Mouse (Mus musculus) neural tube, embryonic 14.5 days (tissue): ENCODE data around the gene Tpra1. TPM values are rescaled to one million over a fixed set of nuclear protein-coding genes. Genes with fewer than 3 reads are reported as not detected.

Experiments
- ATAC-seq: fragments of 200-750 bp; cut with Nextera tagmentation; 2 replicates; pipeline ENCODE4 v1.8.0; 2017; ENCODE audit warnings: low read depth, mild to moderate bottlenecking, moderate TSS enrichment, moderate library complexity
- H3K27ac ChIP-seq: fragments of 300-500 bp; sonication (generic); 2 replicates; pipeline ENCODE4 v1.5.1; 2014; ENCODE audit warnings: low read depth, mild to moderate bottlenecking, control low read depth, low read length, moderate library complexity, mixed read lengths
- H3K27me3 ChIP-seq: fragments of 300-500 bp; sonication (generic); 2 replicates; pipeline ENCODE4 v1.6.1; 2014; ENCODE audit warnings: low read length; ENCODE audit not compliant: control insufficient read depth, insufficient read depth
- H3K36me3 ChIP-seq: fragments of 300-500 bp; sonication (generic); 2 replicates; pipeline ENCODE4 v1.6.1; 2014; ENCODE audit warnings: low read length, mixed read lengths; ENCODE audit not compliant: control insufficient read depth, insufficient read depth
- H3K4me1 ChIP-seq: fragments of 300-500 bp; sonication (generic); 2 replicates; pipeline ENCODE4 v1.6.1; 2014; ENCODE audit warnings: low read length; ENCODE audit not compliant: control insufficient read depth, insufficient read depth
- H3K4me2 ChIP-seq: fragments of 300-500 bp; sonication (generic); 2 replicates; pipeline ENCODE4 v1.6.1; 2014; ENCODE audit warnings: mild to moderate bottlenecking, low read depth, low read length, control low read depth
- H3K4me3 ChIP-seq: fragments of 300-500 bp; sonication (generic); 2 replicates; pipeline ENCODE4 v1.5.1; 2014; ENCODE audit warnings: low read depth, low read length, control low read depth, mixed read lengths
- H3K9ac ChIP-seq: fragments of 300-500 bp; sonication (generic); replicated peaks from 2 replicates; pipeline ENCODE4 v1.6.1; 2014; ENCODE audit warnings: low read depth, mild to moderate bottlenecking, control low read depth, low read length, mixed read lengths
- H3K9me3 ChIP-seq: fragments of 300-500 bp; sonication (generic); 2 replicates; pipeline ENCODE4 v1.6.1; 2016; ENCODE audit warnings: low read length; ENCODE audit not compliant: control insufficient read depth
- WGBS: fragments of 180-500 bp; shearing (Covaris S2); extraction: QIAGEN DNeasy Blood & Tissue Kit; methylation state at CpG from one replicate; pipeline ENCODE4 v1.1.7; 2014; 5-methylcytosine and 5-hydroxymethylcytosine counted together
- polyA plus RNA-seq: library from polyadenylated mRNA; unstranded; fragments of >200 nt; fragmentation: Nextera tagmentation; extraction: Ambion mirVana; gene quantifications from 2 replicates; pipeline ENCODE4 v1.2.1, GENCODE M21; 2014

Tpra1 gene
- polyA plus RNA-seq, 1 experiment from 2014 or later, result 58.0 TPM

GRCm38 (mm10) chr6:88899086-88899485 is 3.0 kb upstream of the Tpra1 start:
- Histone ChIP-seq H3K36me3 (no peaks in the 10 kb centered on the region), H3K4me3 (peak overlapping the region; percentile 47; the same call in 1 of the 2 replicates), H3K27ac (no peak overlapping the region), H3K9ac (no peak overlapping the region), H3K4me1 (peaks cover 17% of the 10 kb centered on the region), H3K4me2 (peak overlapping the region; percentile 86), H3K9me3 (no peaks in the 10 kb centered on the region), H3K27me3 (no peaks in the 10 kb centered on the region)
- WGBS, result 60% methylated on average over 4 of the region's 4 CpGs
- no peak for ATAC-seq

- H3K4me1 ChIP-seq, result peaks cover 17% of the 10 kb centered on the region
- H3K27ac ChIP-seq, result no peak overlapping the region
- H3K36me3 ChIP-seq, result no peaks in the 10 kb centered on the region
- WGBS, result 90% methylated on average over 2 of the region's 2 CpGs
- no peak overlapping the region for H3K4me3 ChIP-seq
- H3K9me3 ChIP-seq, result no peaks in the 10 kb centered on the region
- no peak overlapping the region for H3K9ac ChIP-seq
- ATAC-seq, result no peak
- H3K4me2 ChIP-seq, result no peak overlapping the region
- H3K27me3 ChIP-seq, result no peaks in the 10 kb centered on the region
Measured at GRCm38 (mm10) chr6:88899628-88900027, 2.4 kb upstream of the Tpra1 start.

- H3K27me3 ChIP-seq, result no peaks in the 10 kb centered on the region
- peak overlapping the region; percentile 72 for H3K4me3 ChIP-seq
- peak overlapping the region; percentile 55 for H3K27ac ChIP-seq
- H3K4me2 ChIP-seq, result peak overlapping the region; percentile 98
- H3K36me3 ChIP-seq, result no peaks in the 10 kb centered on the region
- H3K4me1 ChIP-seq, result peaks cover 18% of the 10 kb centered on the region
- 9% methylated on average over 5 of the region's 5 CpGs for WGBS
- peak overlapping the region; percentile 60 for H3K9ac ChIP-seq
- ATAC-seq, result no peak
- H3K9me3 ChIP-seq, result no peaks in the 10 kb centered on the region
Measured at GRCm38 (mm10) chr6:88901471-88901870, 580 bp upstream of the Tpra1 start.

GRCm38 (mm10) chr6:88903708-88904107 is 1.7 kb downstream of the Tpra1 start:
- Histone ChIP-seq H3K4me3 (no peak overlapping the region), H3K9ac (no peak overlapping the region), H3K27me3 (no peaks in the 10 kb centered on the region), H3K4me2 (peak overlapping the region; percentile 98; the same call in 1 of the 2 replicates), H3K9me3 (no peaks in the 10 kb centered on the region), H3K36me3 (no peaks in the 10 kb centered on the region), H3K4me1 (peaks cover 15% of the 10 kb centered on the region), H3K27ac (no peak overlapping the region)
- ATAC-seq, result no peak
- WGBS, result 85% methylated on average over 5 of the region's 5 CpGs

GRCm38 (mm10) chr6:88904456-88904974 is 2.5 kb downstream of the Tpra1 start:
- Histone ChIP-seq H3K9me3 (no peaks in the 10 kb centered on the region), H3K27ac (no peak overlapping the region), H3K9ac (no peak overlapping the region), H3K4me3 (no peak overlapping the region), H3K27me3 (no peaks in the 10 kb centered on the region), H3K4me2 (no peak overlapping the region), H3K4me1 (peaks cover 15% of the 10 kb centered on the region), H3K36me3 (no peaks in the 10 kb centered on the region)
- 90% methylated on average over 4 of the region's 4 CpGs for WGBS
- ATAC-seq, result no peak

- no peak overlapping the region for H3K4me2 ChIP-seq
- no peak for ATAC-seq
- H3K9me3 ChIP-seq, result no peaks in the 10 kb centered on the region
- H3K27me3 ChIP-seq, result no peaks in the 10 kb centered on the region
- H3K36me3 ChIP-seq, result no peaks in the 10 kb centered on the region
- WGBS, result 88% methylated on average over 7 of the region's 7 CpGs
- H3K4me1 ChIP-seq, result peaks cover 15% of the 10 kb centered on the region
- H3K27ac ChIP-seq, result no peak overlapping the region
- no peak overlapping the region for H3K9ac ChIP-seq
- no peak overlapping the region for H3K4me3 ChIP-seq
Measured at GRCm38 (mm10) chr6:88905042-88905441, 3.0 kb downstream of the Tpra1 start.

GRCm38 (mm10) chr6:88906369-88907108 is 4.5 kb downstream of the Tpra1 start:
- no peak for ATAC-seq
- Histone ChIP-seq H3K36me3 (no peaks in the 10 kb centered on the region), H3K4me3 (no peak overlapping the region), H3K4me1 (peaks cover 13% of the 10 kb centered on the region), H3K9me3 (no peaks in the 10 kb centered on the region), H3K27ac (no peak overlapping the region), H3K9ac (no peak overlapping the region), H3K4me2 (peak overlapping the region; percentile 8; the same call in 1 of the 2 replicates), H3K27me3 (no peaks in the 10 kb centered on the region)
- 18% methylated on average over 16 of the region's 16 CpGs for WGBS

GRCm38 (mm10) chr6:88909151-88909550 is 7.1 kb downstream of the Tpra1 start:
- Histone ChIP-seq H3K4me1 (0 out of 2 replicates have a peak, but pooled peaks cover 2% of the 10 kb centered on the region), H3K36me3 (0 out of 2 replicates have a peak, but pooled peaks cover 5% of the 10 kb centered on the region), H3K27me3 (no peaks in the 10 kb centered on the region), H3K9me3 (no peaks in the 10 kb centered on the region), H3K27ac (no peak overlapping the region), H3K4me3 (no peak overlapping the region), H3K9ac (no peak overlapping the region), H3K4me2 (no peak overlapping the region)
- ATAC-seq, result no peak
- 94% methylated on average over 6 of the region's 6 CpGs for WGBS

- no peak for ATAC-seq
- no peaks in the 10 kb centered on the region for H3K4me1 ChIP-seq
- H3K27me3 ChIP-seq, result no peaks in the 10 kb centered on the region
- no peak overlapping the region for H3K4me2 ChIP-seq
- no peak overlapping the region for H3K4me3 ChIP-seq
- H3K9ac ChIP-seq, result no peak overlapping the region
- WGBS, result 84% methylated on average over 4 of the region's 4 CpGs
- 0 out of 2 replicates have a peak, but pooled peaks cover 5% of the 10 kb centered on the region for H3K36me3 ChIP-seq
- H3K9me3 ChIP-seq, result no peaks in the 10 kb centered on the region
- no peak overlapping the region for H3K27ac ChIP-seq
Measured at GRCm38 (mm10) chr6:88913022-88913421, 11.0 kb downstream of the Tpra1 start.
